Mouse (Mus musculus) cerebellum, adult 2 months (tissue): Measurements from ENCODE around the gene Lrmda.

ENCODE experiments used
- CTCF ChIP-seq: fragments of 200-500 bp; IDR thresholded peaks from 2 replicates; pipeline ENCODE4 v1.5.1; 2011; ENCODE audit warnings: low read depth, mild to moderate bottlenecking, control low read depth, low read length, moderate library complexity, borderline replicate concordance; ENCODE audit not compliant: insufficient read depth
- POLR2A ChIP-seq: fragments of 200-500 bp; IDR thresholded peaks from 2 replicates; pipeline ENCODE4 v1.6.1; 2011; ENCODE audit warnings: low read length, control low read depth, borderline replicate concordance; ENCODE audit not compliant: insufficient read depth

GRCm38 (mm10) chr14:22931114-22931822 is 911.8 kb downstream of the Lrmda start:
- TF ChIP-seq CTCF (no peak), POLR2A (no peak)
